Comparison of ENCODE assay signal across 25 mouse cellular contexts in genomic region chr1:181376431-181376830, GRCm38 (mm10). TPM values are rescaled to one million over a fixed set of nuclear protein-coding genes. Genes with fewer than 3 reads are reported as not detected.
DNase-seq lines count a peak whose midpoint lies in the region; ATAC-seq lines count a peak whose summit lies in the region.
"Had no signal": no experiment of that assay in that cellular context is flagged by ENCODE, and none has a peak within 500 bp of the region (broad histone marks: within the 10 kb centered on the region; RNA-seq: fewer than 3 reads in every experiment).

No protein-coding gene starts in this region.

- H3K4me3 ChIP-seq in forebrain, embryonic 15.5 days = no peak overlapping the region
- no peak overlapping the region for H3K4me3 ChIP-seq in forebrain, embryonic 11.5 days (ENCODE audit: low read depth, low read length)
- H3K4me3 ChIP-seq in midbrain, embryonic 13.5 days (replicated peaks) = no peak overlapping the region
- H3K4me3 ChIP-seq in midbrain, embryonic 11.5 days (ENCODE audit: low read depth, low read length) = no peak overlapping the region
- H3K4me3 ChIP-seq in midbrain, embryonic 14.5 days (replicated peaks; ENCODE audit: low read depth, low read length) = no peak overlapping the region
- H3K4me3 ChIP-seq: embryonic facial prominence, embryonic 13.5 days; heart, embryonic 10.5 days; layer of hippocampus, adult 2 months; limb, embryonic 15.5 days; myocyte had no signal

- no peak overlapping the region for H3K9ac ChIP-seq in forebrain, embryonic 15.5 days (replicated peaks)
- H3K9ac ChIP-seq in forebrain, embryonic 11.5 days (ENCODE audit: low read length) = no peak overlapping the region
- H3K9ac ChIP-seq in midbrain, embryonic 13.5 days (replicated peaks) = no peak overlapping the region
- H3K9ac ChIP-seq in midbrain, embryonic 11.5 days (ENCODE audit: low read length) = no peak overlapping the region
- no peak overlapping the region for H3K9ac ChIP-seq in midbrain, embryonic 14.5 days (replicated peaks; ENCODE audit: low read length)
- H3K9ac ChIP-seq: embryonic facial prominence, embryonic 13.5 days; limb, embryonic 15.5 days had no signal

- no peaks in the 10 kb centered on the region for H3K27me3 ChIP-seq in forebrain, embryonic 15.5 days
- no peaks in the 10 kb centered on the region for H3K27me3 ChIP-seq in forebrain, embryonic 11.5 days (ENCODE audit: control insufficient read depth, insufficient read depth, low read length)
- no peaks in the 10 kb centered on the region for H3K27me3 ChIP-seq in midbrain, embryonic 13.5 days
- H3K27me3 ChIP-seq in midbrain, embryonic 11.5 days (ENCODE audit: control insufficient read depth, insufficient read depth, low read length) = no peaks in the 10 kb centered on the region
- H3K27me3 ChIP-seq in midbrain, embryonic 14.5 days (ENCODE audit: control insufficient read depth, insufficient read depth, low read length) = no peaks in the 10 kb centered on the region

- no peak overlapping the region for H3K4me2 ChIP-seq in forebrain, embryonic 15.5 days (replicated peaks)
- H3K4me2 ChIP-seq in forebrain, embryonic 11.5 days (ENCODE audit: low read depth, low read length, severe bottlenecking) = no peak overlapping the region
- no peak overlapping the region for H3K4me2 ChIP-seq in midbrain, embryonic 13.5 days (replicated peaks)
- H3K4me2 ChIP-seq in midbrain, embryonic 11.5 days = no peak overlapping the region
- no peak overlapping the region for H3K4me2 ChIP-seq in midbrain, embryonic 14.5 days (ENCODE audit: low read length)
- H3K4me2 ChIP-seq: embryonic facial prominence, embryonic 13.5 days; limb, embryonic 15.5 days had no signal

- no peaks in the 10 kb centered on the region for H3K9me3 ChIP-seq in forebrain, embryonic 15.5 days
- H3K9me3 ChIP-seq in forebrain, embryonic 11.5 days (ENCODE audit: control insufficient read depth, low read length) = no peaks in the 10 kb centered on the region
- no peaks in the 10 kb centered on the region for H3K9me3 ChIP-seq in midbrain, embryonic 13.5 days
- H3K9me3 ChIP-seq in midbrain, embryonic 11.5 days (ENCODE audit: control insufficient read depth, low read length) = no peaks in the 10 kb centered on the region
- H3K9me3 ChIP-seq in midbrain, embryonic 14.5 days (ENCODE audit: control insufficient read depth, low read length) = no peaks in the 10 kb centered on the region
- H3K9me3 ChIP-seq: embryonic facial prominence, embryonic 13.5 days; heart, embryonic 10.5 days; limb, embryonic 15.5 days had no signal

- no peaks in the 10 kb centered on the region for H3K36me3 ChIP-seq in forebrain, embryonic 15.5 days
- no peaks in the 10 kb centered on the region for H3K36me3 ChIP-seq in forebrain, embryonic 11.5 days (ENCODE audit: control insufficient read depth, insufficient read depth, low read length)
- H3K36me3 ChIP-seq in midbrain, embryonic 13.5 days = no peaks in the 10 kb centered on the region
- no peaks in the 10 kb centered on the region for H3K36me3 ChIP-seq in midbrain, embryonic 11.5 days (ENCODE audit: control insufficient read depth, insufficient read depth, low read length)
- H3K36me3 ChIP-seq in midbrain, embryonic 14.5 days (ENCODE audit: control insufficient read depth, insufficient read depth, low read length) = no peaks in the 10 kb centered on the region
- H3K36me3 ChIP-seq: embryonic facial prominence, embryonic 13.5 days; heart, embryonic 10.5 days; limb, embryonic 15.5 days had no signal

- no peak for DNase-seq in forebrain, embryonic 11.5 days (ENCODE audit: low spot score)
- DNase-seq in midbrain, embryonic 11.5 days (ENCODE audit: low spot score, missing footprints) = no peak
- DNase-seq in midbrain, embryonic 14.5 days = peak; percentile 53
- DNase-seq in adrenal gland, postnatal 4 days (ENCODE audit: low spot score in 2 of 2) = no peak
- no peak for DNase-seq in natural killer cell, adult 2 months (ENCODE audit: low spot score in 2 of 2)
- DNase-seq: adrenal gland, adult 8-10 months; B cell, adult 2 months; cerebellum, adult 11 months; cerebellum, postnatal 14 days; kidney, adult 2 months; kidney, postnatal 14 days; layer of hippocampus, postnatal 36 days; lung, postnatal 14 days; thymus, postnatal 25 days had no signal

- ATAC-seq in forebrain, embryonic 15.5 days (replicated peaks) = peak; percentile 39
- ATAC-seq in forebrain, embryonic 11.5 days (replicated peaks; ENCODE audit: low FRiP score) = no peak
- no peak; the same call in 1 of the 2 replicates for ATAC-seq in midbrain, embryonic 13.5 days
- no peak for ATAC-seq in midbrain, embryonic 11.5 days (ENCODE audit: low FRiP score)
- ATAC-seq in midbrain, embryonic 14.5 days (ENCODE audit: low FRiP score, low TSS enrichment) = no peak
- ATAC-seq: inflammation-experienced regulatory T-cells, adult 6 months had no signal

- WGBS in forebrain, embryonic 15.5 days = 62% methylated on average over 8 of the region's 8 CpGs
- whole genome bisulfite sequencing in forebrain, embryonic 11.5 days = 75% methylated on average over 8 of the region's 8 CpGs
- WGBS in midbrain, embryonic 13.5 days = 66% methylated on average over 8 of the region's 8 CpGs
- whole genome bisulfite sequencing in midbrain, embryonic 11.5 days = 72% methylated on average over 8 of the region's 8 CpGs
- WGBS in midbrain, embryonic 14.5 days = 57% methylated on average over 8 of the region's 8 CpGs

- H3K27ac ChIP-seq in forebrain, embryonic 15.5 days (replicated peaks) = no peak overlapping the region
- H3K27ac ChIP-seq in forebrain, embryonic 11.5 days (ENCODE audit: low read depth, low read length) = no peak overlapping the region
- H3K27ac ChIP-seq in midbrain, embryonic 13.5 days = peak overlapping the region; percentile 9; the same call in 1 of the 2 replicates
- no peak overlapping the region for H3K27ac ChIP-seq in midbrain, embryonic 11.5 days (ENCODE audit: low read depth, low read length)
- peak overlapping the region; percentile 50; the same call in 1 of the 2 replicates for H3K27ac ChIP-seq in midbrain, embryonic 14.5 days (replicated peaks; ENCODE audit: low read depth, low read length)
- H3K27ac ChIP-seq: embryonic facial prominence, embryonic 13.5 days; heart, embryonic 10.5 days; layer of hippocampus, adult 2 months; limb, embryonic 15.5 days had no signal

- H3K4me1 ChIP-seq in forebrain, embryonic 15.5 days = peaks cover 15% of the 10 kb centered on the region
- no peaks in the 10 kb centered on the region for H3K4me1 ChIP-seq in forebrain, embryonic 11.5 days (replicated peaks; ENCODE audit: control insufficient read depth, insufficient read depth, low read length)
- peaks cover 12% of the 10 kb centered on the region for H3K4me1 ChIP-seq in midbrain, embryonic 13.5 days (replicated peaks)
- H3K4me1 ChIP-seq in midbrain, embryonic 11.5 days (ENCODE audit: control insufficient read depth, insufficient read depth, low read length) = no peaks in the 10 kb centered on the region
- H3K4me1 ChIP-seq in midbrain, embryonic 14.5 days (ENCODE audit: control insufficient read depth, insufficient read depth, low read length) = no peaks in the 10 kb centered on the region
- H3K4me1 ChIP-seq: embryonic facial prominence, embryonic 13.5 days; heart, embryonic 10.5 days had no signal

RNA-seq across cellular contexts. Expression of gene Cnih3, which starts 24.0 kb away (rescaled TPM):
- 39.4 and 42.7 TPM in 2 replicates for polyA plus RNA-seq in forebrain, embryonic 15.5 days (2015; fragmentation: Nextera tagmentation; extraction: Ambion mirVana)
- 1.9 and 3.5 TPM in 2 replicates for polyA plus RNA-seq in forebrain, embryonic 11.5 days (2014; fragmentation: Nextera tagmentation; extraction: Ambion mirVana)
- polyA plus RNA-seq in midbrain, embryonic 13.5 days (2015; fragmentation: Nextera tagmentation; extraction: Ambion mirVana) = 2.6 and 3.8 TPM in 2 replicates
- polyA plus RNA-seq in midbrain, embryonic 11.5 days (2014; fragmentation: Nextera tagmentation; extraction: Ambion mirVana) = 1.2 and 1.3 TPM in 2 replicates
- polyA plus RNA-seq in midbrain, embryonic 14.5 days (2014; fragmentation: Nextera tagmentation; extraction: Ambion mirVana) = 7.6 and 10.3 TPM in 2 replicates
- under 1 TPM; 0.14 to 0.34 TPM for total RNA-seq in adrenal gland, postnatal 4 days (2021)
- total RNA-seq: megakaryocyte-erythroid progenitor cell, adult 5-6 weeks had no signal
- polyA plus RNA-seq: heart, postnatal 0 days; inflammation-experienced regulatory T-cells, adult 6 months; kidney, adult 2 months; liver, embryonic 16.5 days had no signal

Comparison
In these comparisons a context has a peak if more than half of its experiments do, and no peak if none do; other contexts are left out.
1. H3K27ac ChIP-seq: peak in midbrain, embryonic 13.5 days (single experiment) and midbrain, embryonic 14.5 days (single experiment); none in forebrain, embryonic 15.5 days (single experiment), forebrain, embryonic 11.5 days (single experiment) and midbrain, embryonic 11.5 days (single experiment).